Mouse (Mus musculus): ENCODE data around the gene Ap3d1. TPM values are rescaled to one million over a fixed set of nuclear protein-coding genes. Genes with fewer than 3 reads are reported as not detected.

Gene Ap3d1
- total RNA-seq, 2 experiments from 2014 or later = 23.8 to 25.6 TPM

DNA sequence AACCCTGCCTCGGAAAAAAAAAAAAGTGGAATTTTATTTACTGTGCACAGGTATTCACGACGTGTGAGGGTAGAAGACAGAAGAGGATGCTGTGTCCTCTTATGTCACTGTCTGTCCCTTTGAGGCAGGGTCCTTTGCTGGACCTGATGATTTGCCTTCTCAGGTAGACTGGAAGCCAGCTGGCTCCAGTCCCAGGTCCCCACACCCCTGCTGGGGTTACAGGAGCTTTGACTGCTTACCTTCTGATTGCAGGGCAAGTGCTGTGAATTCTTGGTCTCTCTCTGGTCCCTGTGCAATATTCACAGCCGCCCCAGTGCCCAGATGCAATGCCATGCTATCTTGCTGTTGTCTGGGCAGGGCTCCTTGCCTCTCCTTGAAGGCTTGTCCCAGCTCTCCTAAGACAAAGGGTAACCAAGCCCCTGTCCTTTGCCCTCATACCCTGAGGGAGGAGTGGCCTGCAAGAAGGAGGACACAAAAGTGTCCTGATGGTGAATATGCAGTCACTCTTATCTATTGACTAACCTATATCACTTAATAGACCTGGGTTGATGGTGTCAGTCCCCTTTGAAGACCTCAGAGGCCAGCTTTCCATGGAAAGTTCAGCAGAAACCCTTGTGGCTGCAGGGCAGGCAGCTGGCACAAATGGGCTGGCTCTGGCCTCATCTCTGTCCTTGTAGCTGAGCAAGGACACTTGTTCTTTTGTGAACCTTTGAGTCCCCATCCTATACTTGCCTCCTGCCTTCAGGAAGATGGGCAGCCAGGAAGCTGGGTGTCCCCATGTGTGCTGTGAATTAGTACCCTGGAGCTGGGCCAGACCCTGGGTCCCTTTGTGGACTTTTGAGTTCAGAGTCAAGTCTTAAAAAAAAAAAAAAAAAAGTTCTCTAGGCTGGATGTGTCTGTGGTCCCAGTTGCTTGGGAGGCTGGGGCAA is 18.8 kb upstream of the Ap3d1 start:
- no peak for DNase-seq
- intact Hi-C loops (cut with DNase I) = no loop called here

DNA sequence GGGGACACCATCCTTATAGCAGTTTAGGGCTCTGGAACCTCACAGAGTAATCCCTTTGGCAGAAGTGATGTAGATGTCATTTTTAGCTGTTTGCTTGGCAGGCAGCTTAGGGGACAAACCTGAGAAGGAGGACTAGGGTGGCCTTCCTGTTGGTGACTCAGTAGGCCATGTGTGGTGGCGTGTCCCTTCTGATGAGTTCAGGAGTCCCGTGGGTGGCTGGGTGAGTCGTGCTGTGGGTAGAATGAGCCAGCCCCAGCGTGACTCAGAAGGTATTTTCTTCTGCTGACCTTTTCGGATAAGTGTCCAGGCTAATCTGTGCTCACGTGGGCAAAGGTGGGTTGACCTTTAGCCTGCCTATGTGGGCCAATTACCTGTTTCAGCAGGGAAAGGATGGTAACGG is 16.6 kb upstream of the Ap3d1 start:
- intact Hi-C loops (cut with DNase I) = loop anchor here (2.0 kb wide), 1 partner anchor 16 kb away; no protein-coding TSS in a partner anchor
- no peak for DNase-seq

DNA sequence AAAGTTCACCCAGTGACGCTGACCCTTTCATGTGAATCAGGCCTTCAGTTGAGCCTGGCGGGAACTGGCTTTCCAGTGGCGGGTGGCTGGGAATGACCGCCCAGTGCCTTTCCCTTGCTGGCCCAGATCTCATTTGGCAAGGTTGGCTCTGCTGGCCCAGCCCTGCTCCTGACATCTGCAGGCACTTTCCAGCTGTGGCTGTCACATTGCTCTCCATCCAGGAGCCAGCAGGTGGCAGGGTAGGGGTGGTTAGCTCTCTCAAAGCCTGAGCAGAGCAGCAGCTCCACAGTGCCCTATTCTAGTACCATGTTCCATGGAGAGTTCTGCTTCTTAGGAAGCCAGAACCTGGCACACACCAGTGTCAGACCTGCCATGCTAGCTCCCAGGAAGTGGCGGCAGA is 15.7 kb upstream of the Ap3d1 start:
- peak; percentile 76 to 84 for DNase-seq
- intact Hi-C loops (cut with DNase I) = loop anchor here (2.0 kb wide), 1 partner anchor 17 kb away; no protein-coding TSS in a partner anchor

DNA sequence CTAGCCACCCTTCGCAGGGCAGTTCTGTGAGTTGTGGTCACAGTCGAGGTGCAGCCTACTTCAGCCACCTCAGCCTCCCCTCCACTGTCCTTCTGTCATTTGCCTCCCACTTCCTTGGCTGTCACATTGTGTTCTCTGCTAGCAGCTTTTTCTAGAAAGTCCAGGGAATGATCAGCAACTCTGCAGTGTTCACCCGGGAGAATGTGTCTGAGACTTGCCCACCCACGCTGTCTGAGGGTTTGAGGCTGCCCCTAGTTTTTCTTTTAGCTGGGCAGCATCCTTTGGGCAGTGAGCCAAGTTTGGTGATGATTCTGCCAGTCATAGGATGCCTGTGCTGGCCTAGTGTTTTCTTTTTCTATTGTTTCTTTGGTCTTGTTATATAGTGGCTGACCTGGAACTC is 14.9 kb upstream of the Ap3d1 start:
- no peak for DNase-seq
- intact Hi-C loops (cut with DNase I) = no loop called here

DNA sequence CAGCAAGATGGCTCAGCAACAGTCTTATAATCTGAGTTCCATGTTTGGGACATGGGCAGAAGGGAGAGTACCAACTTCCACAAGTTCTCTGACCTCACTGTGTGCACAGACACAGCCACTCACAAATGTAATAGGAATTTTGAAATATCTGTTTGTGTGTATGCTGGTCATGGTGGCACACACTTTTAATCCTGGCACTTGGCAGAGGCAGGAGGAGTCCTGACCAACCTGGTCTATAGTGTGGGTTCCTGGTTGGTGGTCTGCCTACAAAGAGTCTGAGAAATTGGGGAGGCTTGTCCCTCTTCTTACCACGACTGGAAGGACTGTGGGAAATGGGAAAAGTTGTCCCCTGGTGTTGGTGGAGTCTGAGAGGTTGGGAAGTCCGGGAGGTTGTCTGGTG is 14.4 kb upstream of the Ap3d1 start:
- intact Hi-C loops (cut with DNase I) = no loop called here
- DNase-seq = no peak

DNA sequence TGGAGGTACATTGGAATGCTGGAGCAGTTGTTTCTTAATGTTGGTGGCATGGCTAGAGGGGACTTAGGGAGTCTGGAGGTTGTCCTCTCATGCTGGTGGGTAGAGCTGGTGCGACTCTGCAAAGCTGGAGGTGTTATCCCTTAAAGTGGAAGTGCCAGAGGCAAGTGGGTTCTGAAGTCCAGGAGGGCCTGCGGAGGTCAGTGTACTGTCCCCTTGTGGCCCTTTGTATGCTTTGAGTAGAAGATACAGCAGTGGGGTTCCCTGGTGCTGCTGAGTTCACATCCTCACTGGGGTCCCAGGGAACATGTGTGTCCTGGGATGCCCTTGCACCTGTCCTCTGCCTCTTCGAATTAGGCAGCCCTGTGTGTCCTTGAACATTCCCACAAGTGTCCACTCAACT is 14.0 kb upstream of the Ap3d1 start:
- intact Hi-C loops (cut with DNase I) = no loop called here
- no peak for DNase-seq

DNA sequence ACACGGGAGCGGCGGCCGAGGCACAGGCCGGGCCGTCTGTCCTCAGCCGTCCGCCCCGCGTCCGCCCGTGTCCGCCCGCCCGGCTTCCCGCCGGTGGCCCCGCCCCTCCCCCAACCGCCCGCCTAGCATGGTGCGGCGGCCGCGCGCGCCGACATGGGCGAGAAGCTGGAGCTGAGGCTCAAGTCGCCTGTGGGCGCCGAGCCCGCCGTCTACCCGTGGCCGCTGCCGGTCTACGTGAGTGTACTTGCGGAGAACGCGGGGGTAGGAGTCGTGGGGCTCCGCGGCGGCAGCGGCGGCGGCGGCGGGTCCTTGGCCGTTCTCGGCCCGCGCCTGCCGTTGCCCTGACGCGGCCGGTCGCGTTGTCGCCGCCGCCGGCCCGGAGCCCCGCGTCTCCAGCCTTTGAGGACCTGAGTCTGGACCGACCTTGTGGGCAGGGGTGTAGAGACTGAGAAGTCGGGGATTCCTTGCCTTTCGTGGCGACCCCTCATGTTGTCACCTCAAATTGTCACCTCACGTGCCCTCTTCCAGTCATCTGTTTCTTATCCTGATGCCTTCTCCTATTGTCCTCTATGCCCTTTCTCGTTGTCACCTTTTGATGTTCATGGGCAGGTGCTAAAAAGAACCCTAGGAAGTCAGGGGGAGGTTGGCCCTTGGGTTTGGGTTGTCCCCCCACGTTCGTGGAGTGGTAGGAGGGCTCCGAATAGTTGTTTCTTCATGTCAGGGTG is 13.4 kb upstream of the Ap3d1 start:
- intact Hi-C loops (cut with DNase I) = no loop called here
- no peak for DNase-seq

DNA sequence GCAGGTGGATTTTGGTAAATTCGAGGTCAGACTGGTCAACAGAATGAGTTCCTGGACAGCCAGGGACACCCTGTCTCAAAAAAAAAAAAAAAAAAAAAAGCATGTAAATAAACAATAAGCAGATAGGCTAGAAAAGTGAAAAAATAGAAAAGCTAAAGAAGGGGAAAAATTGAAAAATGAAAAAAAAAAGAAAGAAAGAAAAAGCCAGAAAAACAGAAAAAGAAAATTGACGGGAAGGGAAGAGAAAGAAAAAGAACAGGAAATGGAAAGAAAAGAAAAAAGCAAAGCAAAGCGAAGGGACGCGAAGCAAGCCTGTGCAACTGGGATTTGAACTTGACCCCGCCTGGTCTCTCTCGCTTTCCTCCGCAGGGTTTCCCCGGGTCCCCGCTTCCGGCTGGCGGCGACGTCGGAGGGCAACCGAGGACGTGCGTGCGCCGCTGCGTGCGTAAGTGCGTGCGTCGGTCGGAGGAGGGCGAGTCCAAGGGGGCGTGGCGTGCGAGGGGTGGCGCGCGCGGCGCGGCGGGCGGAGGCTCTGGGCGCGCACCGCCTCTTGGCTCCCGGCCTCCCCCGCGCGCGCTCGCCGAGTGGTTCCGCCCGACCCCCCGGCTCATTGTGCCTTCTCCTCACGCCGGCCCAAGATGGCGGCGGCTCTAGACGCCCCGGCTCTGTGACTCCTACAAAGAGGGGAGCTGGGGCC is 12.7 kb upstream of the Ap3d1 start, which contains the start of gene Dot1l:
Gene Dot1l, plus strand, starts transcription at position 613 of the 697 bp plus-strand sequence.
- intact Hi-C loops (cut with DNase I) = no loop called here
- peak; percentile 95 to 98 for DNase-seq

DNA sequence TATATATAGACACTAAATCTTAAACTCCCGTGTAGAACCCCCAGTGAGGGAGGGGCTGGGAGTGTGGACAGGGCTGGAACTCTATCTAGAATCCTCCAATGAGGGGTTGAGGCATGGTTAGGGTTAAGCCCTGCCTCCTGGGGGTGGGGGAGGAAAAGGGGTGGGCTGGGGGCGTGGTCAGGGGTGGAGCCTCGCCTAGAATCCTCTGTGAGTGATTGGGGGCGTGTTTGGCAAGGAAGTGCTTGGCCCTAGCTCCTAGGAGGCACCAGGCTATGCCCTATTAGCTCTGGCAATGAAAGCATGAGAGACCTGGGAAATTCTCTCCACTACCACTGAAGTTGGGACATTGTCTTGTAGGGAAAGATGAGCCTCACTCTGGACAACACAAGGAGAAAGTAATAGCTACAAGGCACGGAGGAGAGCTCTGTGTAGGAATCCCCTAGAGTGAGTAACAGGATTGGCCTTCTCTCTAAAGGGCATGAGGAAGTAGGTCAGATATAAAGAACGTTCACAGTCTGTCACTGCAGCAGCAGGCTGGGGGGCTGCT is 10.1 kb upstream of the Ap3d1 start:
- DNase-seq = peak; percentile 63 to 68
- intact Hi-C loops (cut with DNase I) = no loop called here

DNA sequence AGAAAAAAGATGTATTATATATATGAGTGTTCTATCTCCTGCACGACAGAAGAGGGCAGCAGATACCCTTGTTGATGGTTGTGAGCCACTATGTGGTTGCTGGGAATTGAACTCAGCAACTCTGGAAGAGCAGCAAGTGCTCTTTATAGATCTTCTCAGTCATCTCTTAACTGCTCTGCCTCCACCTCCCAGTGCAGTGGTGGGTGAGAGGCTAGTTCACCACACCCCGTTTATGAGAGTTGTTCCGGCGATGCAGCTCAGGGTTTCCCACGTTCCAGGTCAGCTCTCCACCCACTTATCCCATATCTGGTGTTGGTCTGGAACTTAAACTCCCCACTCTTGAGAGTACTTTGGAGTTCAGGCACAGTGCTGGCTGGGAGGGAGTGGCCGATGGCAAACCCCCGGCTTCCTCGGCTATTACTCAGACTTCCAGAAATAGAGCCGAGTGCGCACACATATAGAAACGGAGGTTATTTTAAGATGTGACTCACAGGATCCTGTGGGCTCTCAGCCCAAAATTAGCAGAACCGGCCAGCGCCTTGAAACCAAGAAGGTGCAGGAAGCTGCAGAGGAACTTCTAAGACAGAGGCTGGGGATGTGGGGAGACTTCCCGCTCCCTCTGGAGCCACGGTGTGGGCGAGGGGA is 9.2 kb upstream of the Ap3d1 start:
- intact Hi-C loops (cut with DNase I) = no loop called here
- DNase-seq = peak; percentile 48 to 56

DNA sequence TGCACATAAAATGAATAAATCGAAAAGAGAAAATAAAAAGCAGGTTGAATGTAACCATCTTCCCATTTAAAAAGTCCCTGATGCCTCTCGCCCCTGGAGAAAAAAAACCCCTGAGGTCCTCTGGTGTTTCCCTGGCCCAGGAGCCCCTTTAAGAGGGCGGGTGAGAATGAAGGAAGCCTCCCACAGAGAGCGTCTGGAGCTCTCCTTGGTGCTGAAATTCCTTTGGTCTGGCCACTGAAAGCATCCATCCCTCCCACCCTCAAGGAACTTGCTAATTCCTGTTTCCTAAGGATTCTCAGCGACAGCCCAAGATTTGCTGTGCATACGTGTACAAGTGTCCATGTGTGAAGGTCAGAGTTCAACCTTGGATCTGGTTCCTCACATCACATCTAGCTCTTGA is 6.5 kb upstream of the Ap3d1 start:
- intact Hi-C loops (cut with DNase I) = loop anchor here (2.0 to 5.0 kb wide), 4 partner anchors 34 to 244 kb away; no protein-coding TSS in a partner anchor
- peak in 1 of 2 experiments; percentile 42 for DNase-seq

DNA sequence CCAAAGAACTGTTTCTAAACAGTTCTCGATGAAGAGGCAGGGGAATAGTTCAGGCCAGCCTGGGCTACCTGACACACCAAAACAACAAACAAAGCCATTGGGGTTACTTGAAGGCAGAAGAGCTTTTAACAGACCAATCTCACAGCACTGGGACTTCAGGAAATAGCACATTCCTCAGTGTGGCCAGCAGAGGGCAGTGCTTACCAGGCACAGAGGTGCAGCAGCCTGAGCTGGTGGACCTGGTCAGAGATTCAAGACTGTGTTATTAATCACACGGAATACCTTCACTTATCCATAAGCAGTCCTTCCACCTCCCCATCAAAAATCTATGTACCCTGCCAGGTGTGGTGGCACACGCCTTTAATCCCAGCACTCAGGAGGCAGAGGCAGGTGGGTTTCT is 5.3 kb upstream of the Ap3d1 start:
- DNase-seq = peak; percentile 58 to 68

DNA sequence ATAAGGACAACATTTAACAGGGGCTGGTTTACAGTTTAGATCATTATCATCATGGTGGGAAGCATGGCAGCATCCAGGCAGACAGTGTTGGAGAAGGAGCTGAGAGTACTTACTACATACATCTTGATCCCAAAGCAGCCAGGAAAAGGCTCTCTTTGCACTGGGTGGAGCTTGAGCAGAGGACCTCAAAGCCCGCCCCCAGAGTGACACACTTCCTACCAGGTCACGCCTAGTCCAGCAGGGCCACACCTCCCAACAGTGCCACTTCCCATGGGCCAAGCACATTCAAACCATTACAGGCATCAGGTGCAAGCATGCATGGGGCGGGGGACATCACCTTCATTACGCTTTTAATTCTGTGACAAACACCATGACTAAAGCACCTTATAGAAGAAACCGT is 2.2 kb upstream of the Ap3d1 start:
- intact Hi-C loops (cut with DNase I) = no loop called here
- DNase-seq = peak in 1 of 2 experiments; percentile 30

More for the DNA sequence above, 5.3 kb upstream of the Ap3d1 start:
- intact Hi-C loops (cut with DNase I) = loop anchor here (5.0 kb wide), 3 partner anchors 35 to 245 kb away; no protein-coding TSS in a partner anchor

DNA sequence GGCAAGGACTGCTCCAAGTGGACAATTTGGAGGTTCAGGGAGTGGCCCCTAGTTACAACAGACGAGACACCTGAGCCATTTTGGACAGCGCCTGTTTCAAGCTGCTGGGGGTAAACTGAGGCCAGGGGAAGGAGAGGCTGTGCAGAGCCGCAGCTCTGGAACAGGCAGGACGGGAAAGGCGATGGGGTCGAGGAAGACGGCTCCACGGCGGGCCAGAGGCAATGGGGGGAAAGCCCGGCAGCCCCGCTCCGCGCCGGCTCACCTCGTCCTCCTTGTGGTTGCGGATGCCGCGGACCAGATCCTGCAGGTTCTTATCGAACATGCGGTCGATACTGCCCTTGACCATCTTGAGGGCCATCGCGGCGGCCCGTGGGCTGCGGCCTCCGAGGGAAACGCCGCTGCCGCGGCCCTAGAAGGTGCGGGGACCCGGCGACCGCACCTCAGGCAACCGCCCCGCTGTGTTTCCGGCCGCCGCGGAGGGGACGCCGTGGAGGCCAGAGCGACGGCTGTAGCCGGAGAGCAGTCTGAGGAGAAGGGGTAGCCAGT is 357 bp downstream of the Ap3d1 start:
- intact Hi-C loops (cut with DNase I) = no loop called here

DNA sequence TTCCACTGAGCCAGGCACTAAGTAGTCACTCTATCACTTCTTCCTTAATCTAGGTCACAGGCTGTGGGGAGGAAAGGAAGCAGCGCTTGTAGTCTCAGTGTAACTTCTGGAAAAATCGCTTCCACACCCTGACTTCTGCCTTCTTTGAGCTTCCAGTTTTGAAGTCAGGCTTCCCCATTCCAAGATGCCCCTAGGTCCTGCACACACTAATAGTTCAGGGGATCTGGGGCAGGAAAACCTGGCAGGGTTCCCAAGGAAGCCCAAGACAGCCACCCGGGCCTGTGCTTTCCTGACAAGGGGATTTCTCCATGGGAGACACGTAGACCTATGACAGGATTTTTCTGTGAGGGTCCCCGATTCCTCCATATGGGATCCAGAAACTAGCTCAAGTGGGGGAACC is 918 bp downstream of the Ap3d1 start:
- intact Hi-C loops (cut with DNase I) = no loop called here
- no peak for DNase-seq

More for the DNA sequence above, 357 bp downstream of the Ap3d1 start:
- no peak for DNase-seq

DNA sequence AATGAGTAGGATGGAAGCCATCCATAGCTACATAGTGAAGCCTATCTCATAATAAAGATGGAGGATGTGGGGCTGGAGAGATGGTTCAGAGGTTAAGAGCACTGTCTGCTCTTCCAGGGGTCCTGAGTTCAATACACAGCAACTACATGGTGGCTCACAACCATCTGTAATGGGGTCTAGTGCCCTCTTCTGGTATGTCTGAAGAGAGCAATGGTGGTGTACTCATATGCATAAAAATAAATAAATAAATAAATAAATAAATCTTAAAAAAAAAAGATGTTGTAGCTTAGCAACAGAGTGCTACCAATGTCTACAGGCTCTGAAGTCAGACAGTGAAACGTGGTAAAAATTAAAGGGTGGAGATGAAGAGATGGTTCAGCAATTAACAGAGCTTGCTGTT is 3.4 kb downstream of the Ap3d1 start:
- no peak for DNase-seq

DNA sequence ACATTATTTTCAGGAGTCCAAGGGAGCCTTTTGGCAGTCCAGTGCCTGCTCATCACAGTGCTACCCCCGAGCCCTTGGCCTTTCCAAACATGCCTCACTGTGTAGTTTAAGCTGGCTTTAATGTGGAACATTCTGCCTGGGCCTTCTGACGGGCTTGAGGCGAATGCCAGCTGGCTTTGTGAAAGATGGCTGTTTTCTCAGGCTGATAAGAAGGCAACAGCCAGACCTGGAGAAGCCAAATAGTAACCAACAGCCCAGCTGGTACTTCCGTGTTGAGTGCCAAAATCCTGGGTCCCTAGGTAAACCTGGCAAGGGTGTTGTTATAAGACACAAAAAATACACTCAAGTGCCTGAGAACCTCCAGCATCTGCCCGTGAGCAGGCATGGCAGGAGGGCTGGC is 5.3 kb downstream of the Ap3d1 start:
- intact Hi-C loops (cut with DNase I) = no loop called here
- DNase-seq = no peak

More for the DNA sequence above, 3.4 kb downstream of the Ap3d1 start:
- intact Hi-C loops (cut with DNase I) = no loop called here

DNA sequence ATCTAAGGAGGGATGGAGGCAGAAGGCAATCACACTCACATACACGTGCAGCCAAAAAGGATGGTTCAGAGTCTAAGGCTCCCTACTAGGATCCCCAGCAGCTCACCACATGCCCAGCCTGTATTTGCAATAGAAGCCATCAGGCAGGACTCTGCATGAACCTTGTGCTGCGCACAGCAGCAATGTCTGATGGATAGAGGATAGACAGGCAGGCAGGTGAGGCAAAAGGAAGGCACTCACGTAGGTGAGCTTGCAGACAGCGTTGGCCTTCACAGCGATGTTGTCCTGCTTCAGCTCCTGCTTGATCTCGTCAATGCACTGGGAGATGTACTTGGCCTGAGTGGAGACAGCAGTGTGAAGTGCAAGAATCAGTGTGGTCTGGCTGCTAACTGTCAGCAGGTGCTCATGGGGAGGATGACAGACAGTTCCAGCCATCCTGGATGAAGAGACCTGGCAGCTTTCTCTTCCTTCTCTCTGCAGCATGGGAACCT is 9.4 kb downstream of the Ap3d1 start:
- DNase-seq = no peak
- intact Hi-C loops (cut with DNase I) = no loop called here

DNA sequence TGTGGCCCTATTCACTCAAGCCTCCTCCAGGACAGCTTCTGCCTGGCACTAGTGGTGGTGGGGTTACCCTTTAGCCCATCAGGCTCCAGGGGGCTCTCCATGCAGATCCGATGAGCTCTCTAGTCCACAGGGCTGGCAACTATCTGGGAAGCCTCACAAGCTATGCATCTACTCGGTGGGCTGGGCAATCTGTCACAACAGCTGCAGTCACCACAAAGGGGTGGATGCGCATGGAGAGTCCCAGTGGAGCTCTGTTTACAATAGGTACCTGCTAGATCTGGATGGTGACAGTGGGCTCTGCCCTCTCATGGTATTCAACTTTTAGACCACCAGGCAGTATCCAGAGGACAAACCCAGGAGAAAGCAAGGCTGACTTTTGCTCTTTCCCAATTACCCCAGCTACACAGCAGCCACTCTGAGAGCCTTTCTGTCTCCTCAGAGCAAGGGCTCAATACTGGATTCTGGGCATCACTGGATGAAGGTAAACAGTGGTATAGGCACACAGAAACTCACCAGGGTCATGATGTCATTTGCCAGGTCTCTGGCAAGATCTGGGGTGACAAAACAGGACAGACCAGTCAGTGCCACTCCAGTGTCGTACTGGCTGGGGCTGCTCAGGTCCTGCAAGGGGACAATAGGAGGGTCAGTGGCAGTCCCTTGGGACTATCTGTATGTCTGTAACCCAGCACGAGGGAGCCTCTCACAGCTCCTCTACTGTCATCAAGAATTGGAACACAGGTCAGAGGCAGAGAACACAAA is 14.5 kb downstream of the Ap3d1 start:
- no peak for DNase-seq
- intact Hi-C loops (cut with DNase I) = no loop called here

Measured in gastrocnemius, postnatal 36 days (tissue).